Mouse (Mus musculus): Measurements from ENCODE around the gene Rap2a. TPM values are rescaled to one million over a fixed set of nuclear protein-coding genes. Genes with fewer than 3 reads are reported as not detected.

The Rap2a gene
- polyA plus RNA-seq, 1 experiment from 2014 or later, result 17.2 TPM

GRCm38 (mm10) chr14:120519921-120520320 is 41.7 kb downstream of the Rap2a start:
- no peaks in the 10 kb centered on the region for H3K27me3 ChIP-seq
- H3K27ac ChIP-seq, result no peak overlapping the region
- no peak for ATAC-seq (ENCODE audit: insufficient number of reproducible peaks, low FRiP score, low TSS enrichment, low read depth)
- no peaks in the 10 kb centered on the region for H3K9me3 ChIP-seq
- H3K4me1 ChIP-seq, result no peaks in the 10 kb centered on the region
- H3K36me3 ChIP-seq, result no peaks in the 10 kb centered on the region
- H3K4me3 ChIP-seq, result no peak overlapping the region
- 58% methylated on average over 1 of the region's 1 CpGs for WGBS
- H3K9ac ChIP-seq, result no peak overlapping the region
- no peak overlapping the region for H3K4me2 ChIP-seq

DNA sequence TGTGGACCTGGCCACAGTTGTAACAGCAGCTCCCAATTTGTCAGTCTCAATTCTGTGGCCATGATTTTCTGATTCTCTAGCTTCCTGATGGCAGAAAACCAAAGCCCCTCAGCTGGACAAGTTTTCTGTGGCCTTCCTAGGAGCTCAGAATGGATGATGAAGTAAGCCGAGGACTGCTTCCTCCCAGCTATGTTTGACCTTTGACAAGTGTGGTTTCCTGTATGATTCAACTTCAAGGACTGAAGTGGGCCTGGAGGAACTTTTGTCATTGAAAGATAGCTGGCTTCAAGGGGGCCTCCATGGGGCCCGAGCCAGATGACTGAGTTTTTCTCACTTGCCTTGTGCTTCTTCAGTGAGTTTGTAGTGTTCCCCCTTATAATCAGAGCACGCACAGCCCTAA is 42.6 kb downstream of the Rap2a start:
- no peaks in the 10 kb centered on the region for H3K9me3 ChIP-seq
- H3K36me3 ChIP-seq, result no peaks in the 10 kb centered on the region
- H3K4me1 ChIP-seq, result no peaks in the 10 kb centered on the region
- no peaks in the 10 kb centered on the region for H3K27me3 ChIP-seq
- H3K27ac ChIP-seq, result no peak overlapping the region
- no peak for ATAC-seq (ENCODE audit: insufficient number of reproducible peaks, low FRiP score, low TSS enrichment, low read depth)
- H3K4me2 ChIP-seq, result no peak overlapping the region
- H3K9ac ChIP-seq, result no peak overlapping the region
- H3K4me3 ChIP-seq, result no peak overlapping the region
- 75% methylated on average over 3 of the region's 3 CpGs for WGBS

GRCm38 (mm10) chr14:120523296-120523695 is 45.1 kb downstream of the Rap2a start:
- no peak overlapping the region for H3K9ac ChIP-seq
- 83% methylated on average over 5 of the region's 5 CpGs for WGBS
- no peak for ATAC-seq (ENCODE audit: insufficient number of reproducible peaks, low FRiP score, low TSS enrichment, low read depth)
- no peak overlapping the region for H3K4me3 ChIP-seq
- no peaks in the 10 kb centered on the region for H3K9me3 ChIP-seq
- H3K4me2 ChIP-seq, result no peak overlapping the region
- no peaks in the 10 kb centered on the region for H3K36me3 ChIP-seq
- H3K27me3 ChIP-seq, result no peaks in the 10 kb centered on the region
- H3K4me1 ChIP-seq, result no peaks in the 10 kb centered on the region
- no peak overlapping the region for H3K27ac ChIP-seq

DNA sequence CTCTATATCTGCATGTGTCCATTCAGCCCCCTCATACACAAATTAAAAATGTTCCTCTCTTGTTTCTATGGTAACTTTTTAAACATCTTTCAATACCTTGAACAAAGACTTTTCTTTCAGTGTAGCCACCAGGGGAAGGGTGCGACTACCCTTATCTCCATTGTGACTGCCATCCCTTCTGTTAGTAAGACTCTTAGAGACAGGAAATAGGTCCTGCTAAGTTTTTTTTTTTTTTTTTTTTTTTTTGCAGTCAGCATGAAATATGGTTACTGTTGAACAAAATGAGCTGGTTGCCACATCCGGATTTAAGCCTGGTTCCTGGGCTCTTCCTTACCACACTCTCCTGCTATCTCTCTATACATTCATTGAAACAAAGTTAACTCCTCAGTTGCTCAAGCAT is 47.4 kb downstream of the Rap2a start:
- no peak overlapping the region for H3K4me2 ChIP-seq
- no peak overlapping the region for H3K9ac ChIP-seq
- no peaks in the 10 kb centered on the region for H3K36me3 ChIP-seq
- H3K27me3 ChIP-seq, result no peaks in the 10 kb centered on the region
- no peak overlapping the region for H3K27ac ChIP-seq
- ATAC-seq (ENCODE audit: insufficient number of reproducible peaks, low FRiP score, low TSS enrichment, low read depth), result no peak
- no peak overlapping the region for H3K4me3 ChIP-seq
- no peaks in the 10 kb centered on the region for H3K4me1 ChIP-seq
- no peaks in the 10 kb centered on the region for H3K9me3 ChIP-seq
- 78% methylated on average over 2 of the region's 2 CpGs for WGBS

DNA sequence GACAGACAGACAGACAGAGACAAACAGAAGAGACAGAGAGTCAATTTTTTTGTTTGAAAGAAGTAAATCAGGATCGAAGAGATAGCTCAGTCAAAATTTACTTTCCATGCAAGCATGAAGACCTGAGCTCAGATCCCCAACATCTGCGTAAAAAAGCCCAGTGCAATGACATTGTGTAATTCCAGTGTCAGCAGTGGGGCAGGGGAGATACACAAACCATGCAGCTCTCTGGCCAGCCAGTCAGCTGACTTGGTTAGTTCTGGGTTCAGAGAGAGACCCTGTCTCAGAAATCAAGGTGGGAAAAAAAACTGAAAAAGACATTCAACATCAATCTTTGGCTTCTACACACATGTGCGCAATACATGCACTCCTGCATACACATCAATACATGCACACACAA is 55.1 kb downstream of the Rap2a start:
- H3K4me2 ChIP-seq, result no peak overlapping the region
- no peaks in the 10 kb centered on the region; the same call in 1 of the 2 replicates for H3K4me1 ChIP-seq
- H3K27me3 ChIP-seq, result no peaks in the 10 kb centered on the region
- H3K4me3 ChIP-seq, result no peak overlapping the region
- no peak overlapping the region for H3K27ac ChIP-seq
- H3K9me3 ChIP-seq, result no peaks in the 10 kb centered on the region
- WGBS, result 90% methylated on average over 3 of the region's 3 CpGs
- ATAC-seq (ENCODE audit: insufficient number of reproducible peaks, low FRiP score, low TSS enrichment, low read depth), result no peak
- no peaks in the 10 kb centered on the region for H3K36me3 ChIP-seq
- no peak overlapping the region for H3K9ac ChIP-seq

GRCm38 (mm10) chr14:120534841-120535271 is 56.6 kb downstream of the Rap2a start:
- no peaks in the 10 kb centered on the region for H3K36me3 ChIP-seq
- no peak for ATAC-seq (ENCODE audit: insufficient number of reproducible peaks, low FRiP score, low TSS enrichment, low read depth)
- H3K27me3 ChIP-seq, result no peaks in the 10 kb centered on the region
- no peaks in the 10 kb centered on the region; the same call in 1 of the 2 replicates for H3K4me1 ChIP-seq
- H3K4me3 ChIP-seq, result no peak overlapping the region
- no peak overlapping the region for H3K4me2 ChIP-seq
- H3K9ac ChIP-seq, result no peak overlapping the region
- no peaks in the 10 kb centered on the region for H3K9me3 ChIP-seq
- WGBS, result 56% methylated on average over 3 of the region's 3 CpGs
- no peak overlapping the region; the same call in 1 of the 2 replicates for H3K27ac ChIP-seq

- no peaks in the 10 kb centered on the region for H3K27me3 ChIP-seq
- H3K4me3 ChIP-seq, result no peak overlapping the region
- H3K4me1 ChIP-seq, result no peaks in the 10 kb centered on the region; the same call in 1 of the 2 replicates
- H3K36me3 ChIP-seq, result no peaks in the 10 kb centered on the region
- H3K9me3 ChIP-seq, result no peaks in the 10 kb centered on the region
- H3K27ac ChIP-seq, result no peak overlapping the region
- H3K9ac ChIP-seq, result no peak overlapping the region
- no peak overlapping the region for H3K4me2 ChIP-seq
- no peak for ATAC-seq (ENCODE audit: insufficient number of reproducible peaks, low FRiP score, low TSS enrichment, low read depth)
- 54% methylated on average over 4 of the region's 4 CpGs for WGBS
Measured at GRCm38 (mm10) chr14:120535446-120535845, 57.2 kb downstream of the Rap2a start.

- WGBS, result 82% methylated on average over 3 of the region's 3 CpGs
- no peaks in the 10 kb centered on the region for H3K36me3 ChIP-seq
- no peaks in the 10 kb centered on the region for H3K9me3 ChIP-seq
- no peak overlapping the region for H3K27ac ChIP-seq
- no peak overlapping the region for H3K4me3 ChIP-seq
- H3K4me1 ChIP-seq, result no peaks in the 10 kb centered on the region; the same call in 1 of the 2 replicates
- no peak overlapping the region for H3K9ac ChIP-seq
- ATAC-seq (ENCODE audit: insufficient number of reproducible peaks, low FRiP score, low TSS enrichment, low read depth), result no peak
- H3K27me3 ChIP-seq, result no peaks in the 10 kb centered on the region
- no peak overlapping the region for H3K4me2 ChIP-seq
Measured at GRCm38 (mm10) chr14:120535924-120536323, 57.7 kb downstream of the Rap2a start.

- no peak overlapping the region for H3K4me2 ChIP-seq
- no peak overlapping the region for H3K9ac ChIP-seq
- H3K27me3 ChIP-seq, result no peaks in the 10 kb centered on the region
- H3K27ac ChIP-seq, result no peak overlapping the region
- no peak overlapping the region for H3K4me3 ChIP-seq
- no peaks in the 10 kb centered on the region; the same call in 1 of the 2 replicates for H3K4me1 ChIP-seq
- 74% methylated on average over 2 of the region's 2 CpGs for WGBS
- ATAC-seq (ENCODE audit: insufficient number of reproducible peaks, low FRiP score, low TSS enrichment, low read depth), result no peak
- H3K36me3 ChIP-seq, result no peaks in the 10 kb centered on the region
- H3K9me3 ChIP-seq, result no peaks in the 10 kb centered on the region
Measured at GRCm38 (mm10) chr14:120539128-120539527, 60.9 kb downstream of the Rap2a start.

DNA sequence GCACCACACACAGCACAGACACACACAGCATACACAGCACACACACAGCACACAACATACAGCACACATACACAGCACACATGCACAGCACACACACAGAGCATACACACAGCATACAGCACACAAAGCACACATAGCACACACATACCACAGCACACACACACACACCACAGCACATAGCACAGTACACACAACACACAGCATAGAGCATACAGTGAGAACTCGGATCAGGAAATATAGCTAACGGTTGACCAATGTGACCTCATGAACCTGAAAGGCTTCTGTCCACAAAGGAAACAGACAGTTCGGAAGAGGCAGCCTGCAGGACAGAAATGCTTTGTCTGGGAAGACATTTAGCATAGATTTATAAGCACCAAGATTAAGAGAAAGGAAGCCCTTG is 61.4 kb downstream of the Rap2a start:
- Histone ChIP-seq H3K9ac (no peak overlapping the region), H3K4me1 (no peaks in the 10 kb centered on the region; the same call in 1 of the 2 replicates), H3K4me3 (no peak overlapping the region), H3K9me3 (no peaks in the 10 kb centered on the region), H3K36me3 (no peaks in the 10 kb centered on the region), H3K4me2 (no peak overlapping the region), H3K27me3 (no peaks in the 10 kb centered on the region), H3K27ac (no peak overlapping the region)
- no peak for ATAC-seq (ENCODE audit: insufficient number of reproducible peaks, low FRiP score, low TSS enrichment, low read depth)
- WGBS, result 79% methylated on average over 3 of the region's 3 CpGs

DNA sequence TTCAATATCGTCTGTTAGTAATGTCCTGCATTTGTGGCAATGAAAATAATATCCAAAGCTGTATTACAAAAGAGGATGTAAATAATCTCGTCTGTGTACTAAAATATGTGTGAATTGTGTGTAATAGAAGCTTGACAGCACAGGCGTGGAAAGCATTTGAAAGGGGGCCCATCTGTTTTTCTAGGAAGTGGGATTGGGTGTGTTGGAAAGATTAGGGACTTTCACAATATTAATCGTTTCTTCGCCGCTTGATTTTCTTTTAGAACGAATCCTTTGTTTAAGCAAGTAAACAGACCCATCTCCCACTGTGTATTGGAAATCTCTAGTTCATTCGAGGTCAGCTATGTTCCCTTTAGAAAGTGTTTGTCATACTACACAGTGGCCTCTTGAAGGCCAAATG is 64.2 kb downstream of the Rap2a start:
- no peaks in the 10 kb centered on the region for H3K9me3 ChIP-seq
- no peak overlapping the region for H3K27ac ChIP-seq
- H3K9ac ChIP-seq, result no peak overlapping the region
- H3K27me3 ChIP-seq, result no peaks in the 10 kb centered on the region
- WGBS, result 78% methylated on average over 8 of the region's 8 CpGs
- H3K4me1 ChIP-seq, result no peaks in the 10 kb centered on the region
- ATAC-seq (ENCODE audit: insufficient number of reproducible peaks, low FRiP score, low TSS enrichment, low read depth), result no peak
- H3K36me3 ChIP-seq, result no peaks in the 10 kb centered on the region
- H3K4me2 ChIP-seq, result no peak overlapping the region
- no peak overlapping the region for H3K4me3 ChIP-seq

DNA sequence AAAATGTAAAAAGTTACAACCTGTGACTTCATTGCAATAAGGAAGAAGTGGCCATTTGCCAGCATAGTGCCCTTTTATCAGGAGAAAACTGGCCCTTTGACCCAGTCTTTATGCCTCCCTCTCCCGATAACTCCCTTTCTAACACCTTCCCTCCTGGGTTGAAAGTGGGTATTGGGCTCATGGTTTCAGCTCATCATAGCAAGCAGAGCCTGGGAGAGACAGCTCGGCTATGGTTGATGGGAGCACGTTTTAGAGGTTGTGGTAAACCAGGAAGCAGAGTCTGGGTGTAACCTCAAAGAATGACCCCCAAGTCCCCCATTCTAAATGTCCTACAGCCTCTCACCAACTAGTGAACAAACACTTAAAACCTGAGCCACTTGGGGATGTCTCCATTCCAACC is 64.7 kb downstream of the Rap2a start:
- no peak overlapping the region for H3K9ac ChIP-seq
- no peaks in the 10 kb centered on the region for H3K4me1 ChIP-seq
- no peaks in the 10 kb centered on the region for H3K27me3 ChIP-seq
- WGBS, result 79% methylated on average over 3 of the region's 3 CpGs
- no peaks in the 10 kb centered on the region for H3K36me3 ChIP-seq
- H3K4me3 ChIP-seq, result no peak overlapping the region
- no peak overlapping the region for H3K4me2 ChIP-seq
- ATAC-seq (ENCODE audit: insufficient number of reproducible peaks, low FRiP score, low TSS enrichment, low read depth), result no peak
- no peak overlapping the region for H3K27ac ChIP-seq
- H3K9me3 ChIP-seq, result no peaks in the 10 kb centered on the region

GRCm38 (mm10) chr14:120543846-120544245 is 65.6 kb downstream of the Rap2a start:
- no peak for ATAC-seq (ENCODE audit: insufficient number of reproducible peaks, low FRiP score, low TSS enrichment, low read depth)
- Histone ChIP-seq H3K36me3 (no peaks in the 10 kb centered on the region), H3K9me3 (no peaks in the 10 kb centered on the region), H3K27me3 (no peaks in the 10 kb centered on the region), H3K4me1 (no peaks in the 10 kb centered on the region), H3K27ac (no peak overlapping the region), H3K4me2 (no peak overlapping the region), H3K4me3 (no peak overlapping the region), H3K9ac (no peak overlapping the region)
- WGBS, result 77% methylated on average over 6 of the region's 6 CpGs
